Mouse (Mus musculus): ENCODE results near the gene Fkbp6.

DNA sequence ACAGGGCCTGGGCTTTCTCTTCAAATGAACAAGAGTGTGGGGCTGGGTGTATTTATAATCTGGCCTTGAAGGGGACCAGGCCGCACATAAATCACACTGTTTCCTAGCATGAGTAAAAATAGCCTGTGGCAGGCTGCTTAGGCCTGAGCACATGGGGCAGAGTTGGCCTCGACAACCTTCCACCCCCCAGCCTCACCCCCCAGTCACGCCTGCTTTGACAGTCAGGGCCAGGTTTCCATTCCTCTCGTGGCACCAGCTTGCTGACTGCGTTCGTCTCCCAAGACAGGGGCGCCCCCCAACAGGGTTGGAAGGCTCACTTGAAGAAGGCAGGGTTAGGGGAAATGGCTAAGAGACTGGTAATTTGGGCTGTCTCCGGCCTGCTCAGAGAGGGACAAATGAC is 80.4 kb downstream of the Fkbp6 start:
- no peak for TF ChIP-seq CTCF (IDR thresholded peaks at IDR 0.05; ENCODE audit: borderline replicate concordance, insufficient read depth, low read length)
- no peak for TF ChIP-seq POLR2A (IDR thresholded peaks at IDR 0.05; ENCODE audit: low read depth, low read length)
